Mouse (Mus musculus) erythroblast, adult 5-6 weeks (primary cell): ENCODE data around the gene Ppp3r1. TPM values are rescaled to one million over a fixed set of nuclear protein-coding genes. Genes with fewer than 3 reads are reported as not detected.

Experiments used
- ATAC-seq: replicated peaks from 2 replicates; pipeline ENCODE4 v1.8.0; 2016; ENCODE audit warnings: moderate number of reproducible peaks, mild to moderate bottlenecking, moderate TSS enrichment, inconsistent platforms; ENCODE audit not compliant: poor library complexity, low FRiP score, severe bottlenecking
- total RNA-seq, 2 experiments: library from RNA; stranded (forward) in 1 of 2; stranded (reverse) in 1 of 2; fragments of 150-400 nt in 1 of 2; fragments of 200-764, 138-1000 nt in 1 of 2; gene quantifications; 2 replicates each; pipeline versions ENCODE4 v1.2.3 to v1.2.4; 2015 to 2017; ENCODE audit warnings: low replicate concordance in 2 of 2

Gene Ppp3r1
- 19.6 and 21.5 TPM in 2 replicates for total RNA-seq (2015; ENCODE audit: low replicate concordance)
- 18.3 and 19.1 TPM in 2 replicates for total RNA-seq (2017; ENCODE audit: low replicate concordance)

GRCm38 (mm10) chr11:17158858-17159737 is at the start of gene Ppp3r1:
Gene Ppp3r1 (plus strand): TSS chr11:17159263.
- peak; percentile 96 for ATAC-seq

GRCm38 (mm10) chr11:17112419-17113090 is 46.5 kb upstream of the Ppp3r1 start:
- no peak for ATAC-seq

GRCm38 (mm10) chr11:17126418-17126817 is 32.6 kb upstream of the Ppp3r1 start:
- ATAC-seq = no peak

GRCm38 (mm10) chr11:17135638-17136037 is 23.4 kb upstream of the Ppp3r1 start:
- ATAC-seq = no peak

- no peak for ATAC-seq
These were observed 20.6 kb upstream of the Ppp3r1 start for GRCm38 (mm10) chr11:17138306-17139033.

- ATAC-seq = 0 out of 2 replicates have a peak, but pooled peaks have one; percentile 16
These were observed 727 bp downstream of the Ppp3r1 start for GRCm38 (mm10) chr11:17159738-17160241.

GRCm38 (mm10) chr11:17160242-17160641 is 1.2 kb downstream of the Ppp3r1 start:
- ATAC-seq = peak; percentile 87

GRCm38 (mm10) chr11:17163956-17164355 is 4.9 kb downstream of the Ppp3r1 start:
- no peak for ATAC-seq

GRCm38 (mm10) chr11:17166627-17167026 is 7.6 kb downstream of the Ppp3r1 start:
- no peak for ATAC-seq

- no peak for ATAC-seq
These were observed 10.2 kb downstream of the Ppp3r1 start for GRCm38 (mm10) chr11:17169262-17169661.

GRCm38 (mm10) chr11:17170938-17171729 is 12.1 kb downstream of the Ppp3r1 start:
- ATAC-seq = no peak

GRCm38 (mm10) chr11:17172300-17172699 is 13.2 kb downstream of the Ppp3r1 start:
- no peak for ATAC-seq

- ATAC-seq = no peak
These were observed 17.6 kb downstream of the Ppp3r1 start for GRCm38 (mm10) chr11:17176638-17177037.

GRCm38 (mm10) chr11:17180753-17181152 is 21.7 kb downstream of the Ppp3r1 start:
- ATAC-seq = no peak

GRCm38 (mm10) chr11:17181807-17182206 is 22.7 kb downstream of the Ppp3r1 start, which contains the start of gene Wdr92:
Gene Wdr92 (plus strand): TSS chr11:17182107.
- no peak for ATAC-seq

- ATAC-seq = no peak
These were observed 24.1 kb downstream of the Ppp3r1 start for GRCm38 (mm10) chr11:17183165-17183564.

GRCm38 (mm10) chr11:17187649-17188048 is 28.6 kb downstream of the Ppp3r1 start:
- no peak for ATAC-seq

- ATAC-seq = no peak
These were observed 29.7 kb downstream of the Ppp3r1 start for GRCm38 (mm10) chr11:17188786-17189185.
